Mouse (Mus musculus): ENCODE results near the gene Arid3a. TPM values are rescaled to one million over a fixed set of nuclear protein-coding genes. Genes with fewer than 3 reads are reported as not detected.

The Arid3a gene
- total and polyA plus RNA-seq, 3 experiments: 48.4 to 114 (median 94.4) TPM

- Histone ChIP-seq H3K4me1 (ENCODE audit: control insufficient read depth in 1 of 2, insufficient read depth in 2 of 2) (peaks cover 12 to 45% of the 10 kb centered on the region in 2 experiments), H3K36me3 (replicated peaks in 1 of 2; ENCODE audit: control insufficient read depth in 1 of 2, insufficient read depth in 1 of 2, low read length in 1 of 2) (peaks cover 21 to 41% of the 10 kb centered on the region in 2 experiments), H3K27me3 (replicated peaks) (peaks cover 3% of the 10 kb centered on the region), H3K27ac (ENCODE audit: insufficient read depth, low read depth) (no peak overlapping the region), H3K4me2 (ENCODE audit: insufficient read depth, low read depth, poor library complexity, severe bottlenecking) (no peak overlapping the region), H3K79me2 (replicated peaks; ENCODE audit: control insufficient read depth, extremely low read depth, insufficient read depth, poor library complexity, severe bottlenecking) (no peaks in the 10 kb centered on the region), H3K4me3 (replicated peaks in 1 of 3; ENCODE audit: low read depth in 2 of 3, low read length in 2 of 3, poor library complexity in 1 of 3) (no peak overlapping the region), H3K9me3 (replicated peaks; ENCODE audit: low read length) (peaks cover 14% of the 10 kb centered on the region), H3K9ac (ENCODE audit: insufficient read depth, low read depth) (no peak overlapping the region)
- no peak for DNase-seq (ENCODE audit: extremely low read depth)
- in situ Hi-C loops (cut with MboI; ENCODE audit: low pct_ligation_motif_present, low pct_unique_long_range_greater_than_20kb, low sequenced_read_pairs) (loop anchor here (5.0 kb wide), 2 partner anchors 122 to 152 kb away; partner anchors contain the start of gene Cbarp), dilution Hi-C loops (cut with MboI; ENCODE audit: extremely low pct_ligation_motif_present, extremely low pct_unique_long_range_greater_than_20kb, low sequenced_read_pairs) (no loop called here)
- TF ChIP-seq SMC3 (IDR thresholded peaks at IDR 0.05; ENCODE audit: low read depth, low read length): no peak
- TF ChIP-seq E2F4 (IDR thresholded peaks at IDR 0.05; ENCODE audit: insufficient replicate concordance, low read depth, low read length): no peak
- no peak for TF ChIP-seq KAT2A (IDR thresholded peaks at IDR 0.05; ENCODE audit: insufficient replicate concordance, low read length)
- TF ChIP-seq TCF12 (IDR thresholded peaks at IDR 0.05; ENCODE audit: low read depth, low read length): no peak
- no peak for TF ChIP-seq MYC (IDR thresholded peaks at IDR 0.05; ENCODE audit: low read depth, low read length)
- TF ChIP-seq MAZ (IDR thresholded peaks at IDR 0.05; ENCODE audit: low read depth, low read length): no peak
- no peak for TF ChIP-seq EP300 (IDR thresholded peaks at IDR 0.05; ENCODE audit: low read length)
- TF ChIP-seq ZNF384 (IDR thresholded peaks at IDR 0.05; ENCODE audit: low read depth, low read length): no peak
- no peak for TF ChIP-seq UBTF (IDR thresholded peaks at IDR 0.05; ENCODE audit: low read depth, low read length)
- TF ChIP-seq USF1 (IDR thresholded peaks at IDR 0.05; ENCODE audit: low read depth, low read length): no peak
- TF ChIP-seq MAFK (IDR thresholded peaks at IDR 0.05; ENCODE audit: insufficient replicate concordance, low read length): no peak
- TF ChIP-seq NRF1 (IDR thresholded peaks at IDR 0.05; ENCODE audit: low read depth, low read length): no peak
- no peak for TF ChIP-seq JUN (IDR thresholded peaks at IDR 0.05; ENCODE audit: insufficient read depth, low read depth, low read length)
- no peak for TF ChIP-seq PAX5 (IDR thresholded peaks at IDR 0.05; ENCODE audit: low read length)
These were observed 63.0 kb downstream of the Arid3a start for GRCm38 (mm10) chr10:79989870-79990269.

DNA sequence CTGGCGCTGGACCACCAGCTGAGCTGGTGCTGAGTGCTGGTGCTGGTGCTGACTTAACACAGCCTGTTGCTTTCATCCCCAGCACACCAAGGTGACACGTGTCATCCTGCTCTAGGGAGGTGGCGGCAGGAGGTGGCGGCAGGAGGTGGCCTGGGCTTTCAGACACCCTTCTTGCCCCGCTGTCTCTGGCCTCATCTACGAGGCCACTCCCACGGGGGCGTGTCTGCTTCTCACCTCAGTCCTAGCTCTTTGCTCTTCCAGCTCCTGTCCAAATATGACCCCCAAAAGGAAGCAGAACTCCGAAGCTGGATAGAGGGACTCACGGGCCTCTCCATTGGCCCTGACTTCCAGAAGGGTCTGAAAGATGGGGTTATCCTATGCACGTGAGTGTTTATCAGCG, 64.3 kb downstream of the Arid3a start:
- in situ Hi-C loops (cut with MboI; ENCODE audit: low pct_ligation_motif_present, low pct_unique_long_range_greater_than_20kb, low sequenced_read_pairs) (no loop called here), dilution Hi-C loops (cut with MboI; ENCODE audit: extremely low pct_ligation_motif_present, extremely low pct_unique_long_range_greater_than_20kb, low sequenced_read_pairs) (no loop called here)
- no peaks in the 10 kb centered on the region for H3K79me2 ChIP-seq (replicated peaks; ENCODE audit: control insufficient read depth, extremely low read depth, insufficient read depth, poor library complexity, severe bottlenecking)
- peaks cover 3% of the 10 kb centered on the region for H3K27me3 ChIP-seq (replicated peaks)
- no peak overlapping the region for H3K9ac ChIP-seq (ENCODE audit: insufficient read depth, low read depth)
- no peak for TF ChIP-seq TCF12 (IDR thresholded peaks at IDR 0.05; ENCODE audit: low read depth, low read length)
- TF ChIP-seq MEF2A (IDR thresholded peaks at IDR 0.05; ENCODE audit: borderline replicate concordance, low read depth, low read length): no peak
- no peak for TF ChIP-seq CTCF (conservative IDR thresholded peaks at IDR 0.05 in 1 of 2, IDR thresholded peaks at IDR 0.05 in 1 of 2; ENCODE audit: low read depth in 2 of 2, low read length in 2 of 2)
- no peak for TF ChIP-seq SIN3A (IDR thresholded peaks at IDR 0.05; ENCODE audit: low read length)
- no peak for TF ChIP-seq GABPA (IDR thresholded peaks at IDR 0.05; ENCODE audit: insufficient replicate concordance, low read depth, low read length)
- no peak for TF ChIP-seq RAD21 (IDR thresholded peaks at IDR 0.05; ENCODE audit: low read depth, low read length)
- no peak for TF ChIP-seq NRF1 (IDR thresholded peaks at IDR 0.05; ENCODE audit: low read depth, low read length)
- TF ChIP-seq EP300 (IDR thresholded peaks at IDR 0.05; ENCODE audit: low read length): no peak
- TF ChIP-seq ZC3H11A (IDR thresholded peaks at IDR 0.05; ENCODE audit: low read depth, low read length): no peak
- TF ChIP-seq IRF4 (IDR thresholded peaks at IDR 0.05; ENCODE audit: low read depth, low read length): no peak
- no peak for TF ChIP-seq CHD2 (IDR thresholded peaks at IDR 0.05; ENCODE audit: low read length)
- TF ChIP-seq CHD1 (IDR thresholded peaks at IDR 0.05; ENCODE audit: low read depth, low read length): no peak
- TF ChIP-seq JUN (IDR thresholded peaks at IDR 0.05; ENCODE audit: insufficient read depth, low read depth, low read length): no peak
- TF ChIP-seq ZMIZ1 (IDR thresholded peaks at IDR 0.05; ENCODE audit: low read depth, low read length): no peak
- TF ChIP-seq ZNF384 (IDR thresholded peaks at IDR 0.05; ENCODE audit: low read depth, low read length): no peak
- no peak for TF ChIP-seq RCOR1 (conservative IDR thresholded peaks at IDR 0.05; ENCODE audit: low read depth, low read length)
- H3K9me3 ChIP-seq (replicated peaks; ENCODE audit: low read length): peaks cover 14% of the 10 kb centered on the region
- no peak overlapping the region for H3K27ac ChIP-seq (ENCODE audit: insufficient read depth, low read depth)
- peaks cover 12 to 50% of the 10 kb centered on the region in 2 experiments for H3K4me1 ChIP-seq (ENCODE audit: control insufficient read depth in 1 of 2, insufficient read depth in 2 of 2)
- H3K36me3 ChIP-seq (replicated peaks in 1 of 2; ENCODE audit: control insufficient read depth in 1 of 2, insufficient read depth in 1 of 2, low read length in 1 of 2): peaks cover 21 to 45% of the 10 kb centered on the region in 2 experiments
- no peak overlapping the region for H3K4me3 ChIP-seq (replicated peaks in 1 of 3; ENCODE audit: low read depth in 2 of 3, low read length in 2 of 3, poor library complexity in 1 of 3)
- no peak for DNase-seq (ENCODE audit: extremely low read depth)
- no peak overlapping the region for H3K4me2 ChIP-seq (ENCODE audit: insufficient read depth, low read depth, poor library complexity, severe bottlenecking)
